8 mouse cellular contexts compared by ENCODE assay signal in the genomic region with DNA sequence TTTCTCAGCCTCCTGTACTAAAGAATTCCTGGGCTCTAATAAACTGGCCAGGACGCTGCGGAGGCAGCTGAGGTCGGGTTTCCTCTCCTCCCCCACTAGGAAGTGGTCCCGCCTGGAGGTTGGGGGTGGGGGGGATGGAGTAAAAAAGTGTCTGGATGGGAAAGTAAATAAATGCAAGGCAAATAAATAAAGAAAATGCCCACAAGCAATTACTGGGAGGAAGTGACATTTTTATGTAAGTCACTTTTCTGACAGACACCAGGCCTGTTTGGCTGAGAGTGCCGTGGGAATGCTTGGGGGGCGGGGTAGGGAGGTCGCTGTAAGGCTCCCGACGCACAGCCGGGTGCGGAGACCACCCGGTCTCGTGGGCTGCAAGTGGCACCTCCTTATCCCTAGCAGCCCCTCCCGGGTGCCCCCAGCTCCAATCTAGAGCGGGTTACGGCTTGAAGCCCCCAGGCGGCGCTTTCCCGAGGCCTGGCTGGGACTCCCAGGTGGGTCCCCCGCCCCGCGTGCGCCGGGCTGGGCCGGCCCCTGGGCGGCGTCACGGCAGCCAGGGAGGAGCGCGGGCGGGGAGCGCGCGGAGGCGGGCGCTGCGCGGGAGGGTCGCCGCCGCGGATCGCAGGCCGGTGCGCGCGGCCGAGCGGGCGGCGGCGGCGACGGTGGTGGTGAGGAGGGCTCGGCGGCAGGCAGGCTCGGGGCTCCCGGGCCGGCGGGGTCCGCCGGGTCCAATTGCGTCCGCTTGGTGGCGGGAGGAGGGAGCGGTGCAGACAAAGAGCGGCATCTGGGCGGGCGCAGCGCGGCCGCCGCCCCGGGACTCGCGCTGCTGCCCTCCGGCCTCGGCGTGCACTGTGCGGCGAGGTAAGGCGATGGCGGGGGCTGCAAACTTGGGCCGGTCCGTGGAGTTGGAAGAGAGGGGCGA. TPM values are rescaled to one million over a fixed set of nuclear protein-coding genes. Genes with fewer than 3 reads are reported as not detected.
A peak's percentile ranks its signal among the peaks of the same experiment; 100 is the strongest.
DNase-seq lines count a peak whose midpoint lies in the region; ATAC-seq lines count a peak whose summit lies in the region.

No protein-coding gene starts in this region.

- H3K9me3 ChIP-seq in embryonic facial prominence, embryonic 13.5 days = no peaks in the 10 kb centered on the region
- H3K9me3 ChIP-seq in heart, embryonic 10.5 days = no peaks in the 10 kb centered on the region
- H3K9me3 ChIP-seq in liver, embryonic 11.5 days (ENCODE audit: control insufficient read depth, low read length) = no peaks in the 10 kb centered on the region
- no peaks in the 10 kb centered on the region for H3K9me3 ChIP-seq in stomach, embryonic 14.5 days (ENCODE audit: control insufficient read depth, low read depth, low read length)

- no peaks in the 10 kb centered on the region for H3K36me3 ChIP-seq in embryonic facial prominence, embryonic 13.5 days
- no peaks in the 10 kb centered on the region for H3K36me3 ChIP-seq in heart, embryonic 10.5 days
- no peaks in the 10 kb centered on the region for H3K36me3 ChIP-seq in liver, embryonic 11.5 days (ENCODE audit: control insufficient read depth, insufficient read depth, low read length)
- H3K36me3 ChIP-seq in stomach, embryonic 14.5 days (ENCODE audit: control insufficient read depth, insufficient read depth, low read length) = no peaks in the 10 kb centered on the region

- no peaks in the 10 kb centered on the region for H3K27me3 ChIP-seq in embryonic facial prominence, embryonic 13.5 days
- no peaks in the 10 kb centered on the region for H3K27me3 ChIP-seq in heart, embryonic 10.5 days (ENCODE audit: insufficient read depth, poor library complexity, severe bottlenecking)
- no peaks in the 10 kb centered on the region for H3K27me3 ChIP-seq in liver, embryonic 11.5 days (replicated peaks; ENCODE audit: control insufficient read depth, insufficient read depth, low read length)
- H3K27me3 ChIP-seq in stomach, embryonic 14.5 days (ENCODE audit: control insufficient read depth, insufficient read depth, low read length) = no peaks in the 10 kb centered on the region

- under 1% methylated on average over 46 of the region's 86 CpGs for WGBS in embryonic facial prominence, embryonic 13.5 days
- WGBS in heart, embryonic 10.5 days = 1% methylated on average over 83 of the region's 86 CpGs
- under 1% methylated on average over 85 of the region's 86 CpGs for WGBS in liver, embryonic 11.5 days
- WGBS in stomach, embryonic 14.5 days = under 1% methylated on average over 70 of the region's 86 CpGs

- H3K9ac ChIP-seq in embryonic facial prominence, embryonic 13.5 days = peak overlapping the region; percentile 97
- H3K9ac ChIP-seq in liver, embryonic 11.5 days (ENCODE audit: low read depth, low read length) = peak overlapping the region; percentile 84
- H3K9ac ChIP-seq in stomach, embryonic 14.5 days (replicated peaks; ENCODE audit: low read depth, low read length) = peak overlapping the region; percentile 89

- peaks cover 37% of the 10 kb centered on the region for H3K4me1 ChIP-seq in embryonic facial prominence, embryonic 13.5 days
- H3K4me1 ChIP-seq in heart, embryonic 10.5 days = peaks cover 29% of the 10 kb centered on the region
- H3K4me1 ChIP-seq in liver, embryonic 11.5 days (replicated peaks; ENCODE audit: control insufficient read depth, insufficient read depth, low read length) = peaks cover 23% of the 10 kb centered on the region
- H3K4me1 ChIP-seq in stomach, embryonic 14.5 days (ENCODE audit: control insufficient read depth, insufficient read depth, low read length) = peaks cover 18% of the 10 kb centered on the region

- peak; percentile 52 for DNase-seq in 416B (ENCODE audit: low read depth)
- peak; percentile 87 for DNase-seq in adrenal gland, postnatal 25 days
- peak; percentile 88 for DNase-seq in heart, embryonic 10.5 days (ENCODE audit: low spot score)
- peak; percentile 75 for DNase-seq in kidney, adult 9 months
- peak; percentile 86 for DNase-seq in liver, embryonic 11.5 days (ENCODE audit: low spot score)
- DNase-seq in naive thymus-derived CD4-positive, alpha-beta T cell, adult 2 months (ENCODE audit: low read depth) = peak; percentile 79

- peak; percentile 94 for ATAC-seq in embryonic facial prominence, embryonic 13.5 days (ENCODE audit: insufficient number of reproducible peaks, insufficient read depth, low FRiP score, low TSS enrichment, low read depth)
- ATAC-seq in liver, embryonic 11.5 days (replicated peaks; ENCODE audit: low FRiP score) = peak; percentile 90
- peak; percentile 91 for ATAC-seq in stomach, embryonic 14.5 days (ENCODE audit: insufficient number of reproducible peaks, insufficient read depth, low FRiP score, low read depth)

- H3K4me3 ChIP-seq in embryonic facial prominence, embryonic 13.5 days = peak overlapping the region; percentile 90
- H3K4me3 ChIP-seq in heart, embryonic 10.5 days = peak overlapping the region; percentile 96
- peak overlapping the region; percentile 91 for H3K4me3 ChIP-seq in liver, embryonic 11.5 days (ENCODE audit: low read depth, low read length)
- peak overlapping the region; percentile 96 for H3K4me3 ChIP-seq in stomach, embryonic 14.5 days (ENCODE audit: low read depth, low read length)

- peak overlapping the region; percentile 94 for H3K27ac ChIP-seq in embryonic facial prominence, embryonic 13.5 days
- peak overlapping the region; percentile 98 for H3K27ac ChIP-seq in heart, embryonic 10.5 days
- H3K27ac ChIP-seq in liver, embryonic 11.5 days (ENCODE audit: low read depth, low read length) = peak overlapping the region; percentile 81
- H3K27ac ChIP-seq in stomach, embryonic 14.5 days (ENCODE audit: low read length) = peak overlapping the region; percentile 96

- peak overlapping the region; percentile 78 for H3K4me2 ChIP-seq in embryonic facial prominence, embryonic 13.5 days
- H3K4me2 ChIP-seq in liver, embryonic 11.5 days = peak overlapping the region; percentile 86
- peak overlapping the region; percentile 48 for H3K4me2 ChIP-seq in stomach, embryonic 14.5 days (replicated peaks; ENCODE audit: low read depth, low read length)

RNA-seq across cellular contexts. Expression of gene Nck2, which starts 1.1 kb away (rescaled TPM):
- total RNA-seq in adrenal gland, postnatal 25 days (2021) = 33.1 and 34.5 TPM in 2 replicates
- 46.6 and 47.0 TPM in 2 replicates for polyA plus RNA-seq in embryonic facial prominence, embryonic 13.5 days (2015; fragmentation: Nextera tagmentation; extraction: Ambion mirVana)
- polyA plus RNA-seq in heart, embryonic 10.5 days (2016; fragmentation: Nextera tagmentation; extraction: Ambion mirVana) = 30.4 and 37.0 TPM in 2 replicates
- 24.5 and 26.0 TPM in 2 replicates for polyA plus RNA-seq in liver, embryonic 11.5 days (2014; fragmentation: Nextera tagmentation; extraction: Ambion mirVana)
- polyA plus RNA-seq in stomach, embryonic 14.5 days (2014; fragmentation: Nextera tagmentation; extraction: Ambion mirVana) = 49.0 and 51.4 TPM in 2 replicates

Comparison
In these comparisons a context has a peak if more than half of its experiments do, and no peak if none do; other contexts are left out.
1. Peak in every context shown above with its lines: DNase-seq, ATAC-seq, H3K4me3 ChIP-seq and H3K27ac ChIP-seq.